Mouse (Mus musculus): Measurements from ENCODE around the gene Dst.

- TF ChIP-seq EP300 (IDR thresholded peaks at IDR 0.05; ENCODE audit: insufficient read depth, low read depth, low read length), result peak; percentile 46; the same call in 1 of the 2 replicates
- TF ChIP-seq POLR2A (IDR thresholded peaks at IDR 0.05; ENCODE audit: insufficient read depth, low read depth, low read length), result no peak
- TF ChIP-seq CTCF (IDR thresholded peaks at IDR 0.05), result no peak
These were observed 212.0 kb downstream of the Dst start for GRCm38 (mm10) chr1:34120066-34120465.
